ENCODE assay signal across 26 mouse cellular contexts in genomic region chr8:114563361-114563760, GRCm38 (mm10).
"Had no signal": no experiment of that assay in that cellular context is flagged by ENCODE, and none has a peak within 500 bp of the region (broad histone marks: within the 10 kb centered on the region; RNA-seq: fewer than 3 reads in every experiment).

No protein-coding gene starts in this region.

- H3K27ac ChIP-seq: embryonic facial prominence, embryonic 10.5 days; embryonic facial prominence, embryonic 12.5 days; embryonic facial prominence, embryonic 13.5 days; embryonic facial prominence, embryonic 15.5 days; forebrain, embryonic 12.5 days; forebrain, embryonic 13.5 days; forebrain, embryonic 15.5 days; gastrocnemius, adult 2 months; heart, adult 2 months had no signal

- H3K27me3 ChIP-seq: embryonic facial prominence, embryonic 12.5 days; embryonic facial prominence, embryonic 15.5 days; forebrain, embryonic 12.5 days; forebrain, embryonic 13.5 days; forebrain, embryonic 15.5 days had no signal

- H3K36me3 ChIP-seq: embryonic facial prominence, embryonic 10.5 days; embryonic facial prominence, embryonic 12.5 days; embryonic facial prominence, embryonic 13.5 days; embryonic facial prominence, embryonic 15.5 days; forebrain, embryonic 10.5 days; forebrain, embryonic 12.5 days; forebrain, embryonic 15.5 days had no signal

- H3K9ac ChIP-seq: embryonic facial prominence, embryonic 12.5 days; embryonic facial prominence, embryonic 13.5 days; embryonic facial prominence, embryonic 15.5 days; forebrain, embryonic 12.5 days; forebrain, embryonic 13.5 days; forebrain, embryonic 15.5 days; forebrain, postnatal 0 days had no signal

- H3K4me1 ChIP-seq: embryonic facial prominence, embryonic 12.5 days; embryonic facial prominence, embryonic 13.5 days; embryonic facial prominence, embryonic 15.5 days; forebrain, embryonic 15.5 days had no signal

- DNase-seq: cerebellum, adult 8-10 months; cerebellum, adult 9-10 months; cerebellum, adult 9-11 months; cerebellum, postnatal 10 days; cerebellum, postnatal 14 days; cerebellum, postnatal 25 days; cerebellum, postnatal 36 days; embryo, embryonic 11 days; forebrain, postnatal 0 days; gastrocnemius, adult 2 months; gastrocnemius, postnatal 10 days; gastrocnemius, postnatal 14 days; gastrocnemius, postnatal 25 days; gastrocnemius, postnatal 36 days; heart, adult 11 months; heart, adult 18-20 months; heart, adult 2 months had no signal

- H3K4me3 ChIP-seq: embryonic facial prominence, embryonic 10.5 days; embryonic facial prominence, embryonic 12.5 days; embryonic facial prominence, embryonic 13.5 days; embryonic facial prominence, embryonic 15.5 days; erythroblast, embryonic 14.5 days; forebrain, embryonic 10.5 days; forebrain, embryonic 12.5 days; forebrain, embryonic 13.5 days; forebrain, embryonic 15.5 days; gastrocnemius, adult 2 months; heart, adult 2 months had no signal
